In the genomic region with DNA sequence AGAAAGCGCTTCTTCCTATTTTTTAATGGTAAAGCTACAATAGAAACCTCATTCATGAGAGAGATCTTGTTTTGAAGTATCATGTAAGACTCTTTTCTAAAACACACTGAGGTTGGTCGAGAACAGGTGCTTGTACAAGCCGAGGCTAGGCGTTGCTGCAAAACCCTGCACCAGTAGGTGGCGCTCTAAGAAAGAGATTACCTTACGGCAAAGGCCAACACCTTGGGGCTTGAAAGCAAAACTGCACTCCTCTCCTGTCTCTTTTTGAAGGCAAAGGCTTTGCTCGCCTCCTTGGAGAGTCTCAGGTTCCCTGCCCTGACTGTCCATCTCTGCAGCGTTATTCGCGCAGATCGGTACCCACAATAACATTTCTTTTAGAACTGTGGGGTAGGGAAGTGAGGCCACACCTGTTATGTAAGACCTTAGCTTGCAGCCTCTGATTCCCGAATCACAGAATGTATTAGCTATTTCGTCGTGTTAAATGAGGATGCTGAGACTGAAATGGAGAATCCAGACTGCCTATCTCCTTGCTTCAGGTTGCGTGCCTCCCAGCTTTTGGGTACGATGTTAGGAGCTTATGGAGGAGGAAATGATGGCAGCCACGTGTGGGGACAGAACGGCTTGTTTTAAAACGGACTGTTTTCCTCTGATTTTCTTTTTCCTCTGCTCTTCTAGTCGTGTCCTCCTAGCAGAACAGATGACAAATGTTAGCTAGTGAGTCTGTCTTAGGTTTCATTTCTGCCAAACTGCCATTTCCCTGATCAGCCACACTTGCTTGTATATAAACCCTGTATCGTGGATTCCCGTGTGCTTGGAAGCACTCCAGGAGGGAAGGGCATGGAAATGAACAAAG, we compare ENCODE assay signal across 8 mouse cellular contexts. TPM values are rescaled to one million over a fixed set of nuclear protein-coding genes. Genes with fewer than 3 reads are reported as not detected.
DNase-seq lines count a peak whose midpoint lies in the region; ATAC-seq and TF ChIP-seq lines count a peak whose summit lies in the region.

No protein-coding gene starts in this region.

- WGBS in heart, embryonic 14.5 days, result 31% methylated on average over 22 of the region's 22 CpGs
- whole genome bisulfite sequencing in liver, embryonic 15.5 days (ENCODE audit: insufficient replicate concordance), result 29% methylated on average over 22 of the region's 22 CpGs
- 31% methylated on average over 22 of the region's 22 CpGs for WGBS in neural tube, embryonic 13.5 days

- H3K9me3 ChIP-seq in heart, embryonic 14.5 days (ENCODE audit: control insufficient read depth, low read length), result no peaks in the 10 kb centered on the region
- no peaks in the 10 kb centered on the region for H3K9me3 ChIP-seq in liver, embryonic 15.5 days (replicated peaks)
- H3K9me3 ChIP-seq in neural tube, embryonic 13.5 days, result no peaks in the 10 kb centered on the region

- ATAC-seq in heart, embryonic 14.5 days (ENCODE audit: insufficient number of reproducible peaks, insufficient read depth, low FRiP score, low read depth), result no peak
- ATAC-seq in liver, embryonic 15.5 days (ENCODE audit: insufficient read depth), result no peak
- ATAC-seq in neural tube, embryonic 13.5 days (ENCODE audit: low read depth), result peak; percentile 89

- peak; percentile 76 for DNase-seq in CD4-positive helper T cell, adult 2 months (ENCODE audit: low read depth, low spot score)
- DNase-seq in kidney, postnatal 25 days, result peak; percentile 81 to 95
- peak; percentile 84 for DNase-seq in telencephalon, adult 2 months (ENCODE audit: low read depth, low spot score)

- 0 out of 2 replicates have a peak, but pooled peaks cover 3% of the 10 kb centered on the region for H3K4me1 ChIP-seq in bone marrow macrophage, adult 2 months (ENCODE audit: control insufficient read depth, insufficient read depth, low read length)
- no peaks in the 10 kb centered on the region for H3K4me1 ChIP-seq in embryonic fibroblast, embryonic 13.5 days (ENCODE audit: control insufficient read depth, insufficient read depth, low read length)
- no peaks in the 10 kb centered on the region for H3K4me1 ChIP-seq in heart, embryonic 14.5 days (ENCODE audit: control insufficient read depth in 2 of 2, insufficient read depth in 2 of 2, low read length in 2 of 2)
- 0 out of 2 replicates have a peak, but pooled peaks cover 2% of the 10 kb centered on the region for H3K4me1 ChIP-seq in liver, embryonic 15.5 days (replicated peaks)
- peaks cover 8% of the 10 kb centered on the region; the same call in 1 of the 2 replicates for H3K4me1 ChIP-seq in neural tube, embryonic 13.5 days (replicated peaks)

- no peak for TF ChIP-seq POLR2A in bone marrow macrophage, adult 2 months (IDR thresholded peaks at IDR 0.05; ENCODE audit: borderline replicate concordance, low read depth, low read length)
- no peak for TF ChIP-seq POLR2A in embryonic fibroblast, embryonic 13.5 days (IDR thresholded peaks at IDR 0.05; ENCODE audit: low read depth, low read length)

- no peaks in the 10 kb centered on the region for H3K27me3 ChIP-seq in heart, embryonic 14.5 days (ENCODE audit: control insufficient read depth, insufficient read depth, low read length)
- H3K27me3 ChIP-seq in liver, embryonic 15.5 days, result peaks cover 3% of the 10 kb centered on the region; the same call in 1 of the 2 replicates
- peaks cover 4% of the 10 kb centered on the region for H3K27me3 ChIP-seq in neural tube, embryonic 13.5 days

- peak overlapping the region; percentile 41 for H3K4me3 ChIP-seq in bone marrow macrophage, adult 2 months (ENCODE audit: insufficient read depth, low read length)
- H3K4me3 ChIP-seq in embryonic fibroblast, embryonic 13.5 days (ENCODE audit: insufficient read depth, low read length), result no peak overlapping the region
- no peak overlapping the region for H3K4me3 ChIP-seq in heart, embryonic 14.5 days (ENCODE audit: control insufficient read depth in 1 of 2, insufficient read depth in 1 of 2, low read depth in 1 of 2, low read length in 2 of 2)
- H3K4me3 ChIP-seq in liver, embryonic 15.5 days (replicated peaks), result no peak overlapping the region
- H3K4me3 ChIP-seq in neural tube, embryonic 13.5 days, result no peak overlapping the region

- TF ChIP-seq CTCF in bone marrow macrophage, adult 2 months (IDR thresholded peaks at IDR 0.05; ENCODE audit: low read depth, low read length), result peak; percentile 94
- peak; percentile 87 for TF ChIP-seq CTCF in embryonic fibroblast, embryonic 13.5 days (IDR thresholded peaks at IDR 0.05; ENCODE audit: borderline replicate concordance, insufficient read depth, low read length)

- H3K9ac ChIP-seq in heart, embryonic 14.5 days (ENCODE audit: low read length), result no peak overlapping the region
- no peak overlapping the region for H3K9ac ChIP-seq in liver, embryonic 15.5 days
- H3K9ac ChIP-seq in neural tube, embryonic 13.5 days, result peak overlapping the region; percentile 22; the same call in 1 of the 2 replicates

- peak overlapping the region; percentile 19; the same call in 1 of the 2 replicates for H3K4me2 ChIP-seq in heart, embryonic 14.5 days (ENCODE audit: low read length)
- H3K4me2 ChIP-seq in liver, embryonic 15.5 days, result peak overlapping the region; percentile 25
- H3K4me2 ChIP-seq in neural tube, embryonic 13.5 days, result peak overlapping the region; percentile 35

- no peak overlapping the region for H3K27ac ChIP-seq in bone marrow macrophage, adult 2 months (ENCODE audit: insufficient read depth, low read depth, low read length)
- H3K27ac ChIP-seq in embryonic fibroblast, embryonic 13.5 days (ENCODE audit: insufficient read depth, low read length), result no peak overlapping the region
- no peak overlapping the region for H3K27ac ChIP-seq in heart, embryonic 14.5 days (replicated peaks in 1 of 2; ENCODE audit: control insufficient read depth in 1 of 2, insufficient read depth in 1 of 2, low read depth in 2 of 2, low read length in 2 of 2)
- no peak overlapping the region for H3K27ac ChIP-seq in liver, embryonic 15.5 days (replicated peaks)
- H3K27ac ChIP-seq in neural tube, embryonic 13.5 days (replicated peaks), result 0 out of 2 replicates have a peak overlapping the region, but pooled peaks have one; percentile 6

- H3K36me3 ChIP-seq in heart, embryonic 14.5 days (ENCODE audit: control insufficient read depth, insufficient read depth, low read length), result no peaks in the 10 kb centered on the region
- no peaks in the 10 kb centered on the region for H3K36me3 ChIP-seq in liver, embryonic 15.5 days (replicated peaks)
- no peaks in the 10 kb centered on the region for H3K36me3 ChIP-seq in neural tube, embryonic 13.5 days

RNA-seq across cellular contexts. Expression of a gene that starts 36.3 kb away (rescaled TPM):
- 3.6 and 4.5 TPM in 2 replicates for polyA plus RNA-seq in bone marrow macrophage, adult 2 months (2012; ENCODE audit: insufficient read depth, insufficient read length, missing spikeins)
- 7.4 and 14.5 TPM in 2 replicates for polyA plus RNA-seq in embryonic fibroblast, embryonic 13.5 days (2011; ENCODE audit: insufficient read length, low read depth, missing spikeins)
- 16.8 and 17.3 TPM in 2 replicates for polyA plus RNA-seq in heart, embryonic 14.5 days (2014; fragmentation: Nextera tagmentation; extraction: Ambion mirVana)
- polyA plus RNA-seq in liver, embryonic 15.5 days (2015; fragmentation: Nextera tagmentation; extraction: Ambion mirVana), result 6.9 TPM in 2 replicates
- 32.6 and 32.7 TPM in 2 replicates for polyA plus RNA-seq in neural tube, embryonic 13.5 days (2015; fragmentation: Nextera tagmentation; extraction: Ambion mirVana)
